Mouse (Mus musculus) urinary bladder, postnatal 4 days (tissue): Measurements from ENCODE around the gene Rer1.

ENCODE experiments used
- DNase-seq, 2 experiments: peaks; one replicate each; pipeline ENCODE4 v3.0.0; 2021 to 2022; ENCODE audit warnings: low spot score in 2 of 2

The Rer1 gene

GRCm38 (mm10) chr4:155086108-155087024 is at the start of gene Rer1, which contains the start of gene Morn1:
Gene Rer1 (minus strand): TSS chr4:155086382.
Gene Morn1 (plus strand): TSS chr4:155086577.
- DNase-seq, result peak; percentile 100

GRCm38 (mm10) chr4:155134686-155135172 is 48.5 kb upstream of the Rer1 start:
- no peak for DNase-seq

- DNase-seq, result peak in 1 of 2 experiments; percentile 50
Observed at GRCm38 (mm10) chr4:155133658-155134417, 47.7 kb upstream of the Rer1 start.

- DNase-seq, result no peak
Observed at GRCm38 (mm10) chr4:155133188-155133587, 47.0 kb upstream of the Rer1 start.

- DNase-seq, result no peak
Observed at GRCm38 (mm10) chr4:155130616-155131015, 44.4 kb upstream of the Rer1 start.

GRCm38 (mm10) chr4:155129996-155130395 is 43.8 kb upstream of the Rer1 start:
- DNase-seq, result peak; percentile 66 to 73

- no peak for DNase-seq
Observed at GRCm38 (mm10) chr4:155129132-155129917, 43.1 kb upstream of the Rer1 start.

- DNase-seq, result no peak
Observed at GRCm38 (mm10) chr4:155128411-155128810, 42.2 kb upstream of the Rer1 start.

- DNase-seq, result no peak
Observed at GRCm38 (mm10) chr4:155126602-155127372, 40.6 kb upstream of the Rer1 start.

- no peak for DNase-seq
Observed at GRCm38 (mm10) chr4:155126194-155126593, 40.0 kb upstream of the Rer1 start.

GRCm38 (mm10) chr4:155125310-155125709 is 39.1 kb upstream of the Rer1 start:
- no peak for DNase-seq

- no peak for DNase-seq
Observed at GRCm38 (mm10) chr4:155123868-155124534, 37.8 kb upstream of the Rer1 start.

- DNase-seq, result peak; percentile 68 to 82
Observed at GRCm38 (mm10) chr4:155122444-155123040, 36.4 kb upstream of the Rer1 start.

GRCm38 (mm10) chr4:155121915-155122443 is 35.8 kb upstream of the Rer1 start:
- no peak for DNase-seq

- DNase-seq, result no peak
Observed at GRCm38 (mm10) chr4:155121222-155121621, 35.0 kb upstream of the Rer1 start.

GRCm38 (mm10) chr4:155120583-155120982 is 34.4 kb upstream of the Rer1 start:
- DNase-seq, result no peak

- no peak for DNase-seq
Observed at GRCm38 (mm10) chr4:155120038-155120437, 33.9 kb upstream of the Rer1 start.

- no peak for DNase-seq
Observed at GRCm38 (mm10) chr4:155118278-155118677, 32.1 kb upstream of the Rer1 start.

- no peak for DNase-seq
Observed at GRCm38 (mm10) chr4:155117396-155117978, 31.3 kb upstream of the Rer1 start.
